9 mouse cellular contexts compared by ENCODE assay signal in genomic region chr5:97128242-97129226, GRCm38 (mm10). TPM values are rescaled to one million over a fixed set of nuclear protein-coding genes. Genes with fewer than 3 reads are reported as not detected.
DNase-seq lines count a peak whose midpoint lies in the region; ATAC-seq and TF ChIP-seq lines count a peak whose summit lies in the region.
"Had no signal": no experiment of that assay in that cellular context is flagged by ENCODE, and none has a peak within 500 bp of the region (broad histone marks: within the 10 kb centered on the region; RNA-seq: fewer than 3 reads in every experiment).

No protein-coding gene starts in this region.

- peak; percentile 92 for TF ChIP-seq CTCF in layer of hippocampus, adult 2 months (conservative IDR thresholded peaks at IDR 0.05)

- H3K4me2 ChIP-seq in heart, embryonic 12.5 days = 0 out of 2 replicates have a peak overlapping the region, but pooled peaks have one; percentile 21
- H3K4me2 ChIP-seq in embryonic facial prominence, embryonic 11.5 days (ENCODE audit: low read depth, low read length) = no peak overlapping the region
- H3K4me2 ChIP-seq in heart, embryonic 16.5 days (ENCODE audit: low read depth, low read length) = peak overlapping the region; percentile 29

- intact Hi-C loops in heart, postnatal 25 days (cut with DNase I) = loop anchor here (5.0 to 10.0 kb wide), 4 partner anchors 806 to 1739 kb away; no protein-coding TSS in a partner anchor

- no peak for ATAC-seq in heart, embryonic 12.5 days (ENCODE audit: insufficient number of reproducible peaks, low FRiP score)
- ATAC-seq in embryonic facial prominence, embryonic 11.5 days (replicated peaks; ENCODE audit: insufficient number of reproducible peaks, low FRiP score, low TSS enrichment, low read depth) = no peak
- ATAC-seq in heart, embryonic 16.5 days (replicated peaks; ENCODE audit: extremely low read depth, insufficient read depth, low FRiP score) = no peak

- no peaks in the 10 kb centered on the region for H3K4me1 ChIP-seq in heart, embryonic 12.5 days (replicated peaks)
- H3K4me1 ChIP-seq in embryonic facial prominence, embryonic 11.5 days (ENCODE audit: control insufficient read depth, insufficient read depth, low read length) = no peaks in the 10 kb centered on the region
- no peaks in the 10 kb centered on the region for H3K4me1 ChIP-seq in heart, embryonic 16.5 days (ENCODE audit: control insufficient read depth, insufficient read depth, low read length)

- DNase-seq in heart, postnatal 25 days (ENCODE audit: low spot score) = no peak
- peak; percentile 34 for DNase-seq in adrenal gland, postnatal 25 days
- peak; percentile 79 for DNase-seq in embryonic facial prominence, embryonic 11.5 days (ENCODE audit: low spot score)
- peak; percentile 63 to 74 for DNase-seq in layer of hippocampus, adult 2 months (ENCODE audit: low spot score in 2 of 2)
- peak; percentile 74 for DNase-seq in lung, postnatal 10 days
- peak; percentile 88 for DNase-seq in retina, postnatal 1 day

- 49% methylated on average over 21 of the region's 21 CpGs for WGBS in heart, embryonic 12.5 days
- WGBS in embryonic facial prominence, embryonic 11.5 days = 56% methylated on average over 21 of the region's 21 CpGs
- 44% methylated on average over 21 of the region's 21 CpGs for WGBS in heart, embryonic 16.5 days

- H3K4me3 ChIP-seq in heart, embryonic 12.5 days = no peak overlapping the region
- no peak overlapping the region for H3K4me3 ChIP-seq in embryonic facial prominence, embryonic 11.5 days (ENCODE audit: low read depth, low read length)
- H3K4me3 ChIP-seq in heart, embryonic 16.5 days (ENCODE audit: low read length) = peak overlapping the region; percentile 3; the same call in 1 of the 2 replicates
- H3K4me3 ChIP-seq in layer of hippocampus, adult 2 months = no peak overlapping the region
- H3K4me3 ChIP-seq: myocyte had no signal

- no peaks in the 10 kb centered on the region for H3K9me3 ChIP-seq in heart, embryonic 12.5 days (replicated peaks)
- H3K9me3 ChIP-seq in embryonic facial prominence, embryonic 11.5 days (replicated peaks; ENCODE audit: control insufficient read depth, low read length) = no peaks in the 10 kb centered on the region
- H3K9me3 ChIP-seq in heart, embryonic 16.5 days (replicated peaks; ENCODE audit: control insufficient read depth, low read length) = no peaks in the 10 kb centered on the region

- H3K27ac ChIP-seq in heart, embryonic 12.5 days (ENCODE audit: poor library complexity, severe bottlenecking) = no peak overlapping the region
- H3K27ac ChIP-seq in embryonic facial prominence, embryonic 11.5 days (replicated peaks; ENCODE audit: low read depth, low read length) = no peak overlapping the region
- H3K27ac ChIP-seq in heart, embryonic 16.5 days (ENCODE audit: low read length) = no peak overlapping the region
- 0 out of 2 replicates have a peak overlapping the region, but pooled peaks have one; percentile 18 for H3K27ac ChIP-seq in layer of hippocampus, adult 2 months

- H3K27me3 ChIP-seq in heart, embryonic 12.5 days (replicated peaks) = 0 out of 2 replicates have a peak, but pooled peaks cover 5% of the 10 kb centered on the region
- no peaks in the 10 kb centered on the region for H3K27me3 ChIP-seq in embryonic facial prominence, embryonic 11.5 days (ENCODE audit: control insufficient read depth, insufficient read depth, low read length)
- H3K27me3 ChIP-seq in heart, embryonic 16.5 days (ENCODE audit: control insufficient read depth, insufficient read depth, low read length) = peaks cover 7% of the 10 kb centered on the region

- H3K36me3 ChIP-seq in heart, embryonic 12.5 days = no peaks in the 10 kb centered on the region
- H3K36me3 ChIP-seq in embryonic facial prominence, embryonic 11.5 days (replicated peaks; ENCODE audit: control insufficient read depth, insufficient read depth, low read depth, low read length) = no peaks in the 10 kb centered on the region
- H3K36me3 ChIP-seq in heart, embryonic 16.5 days (ENCODE audit: control insufficient read depth, insufficient read depth) = no peaks in the 10 kb centered on the region

- H3K9ac ChIP-seq in heart, embryonic 12.5 days = no peak overlapping the region
- H3K9ac ChIP-seq in embryonic facial prominence, embryonic 11.5 days (replicated peaks; ENCODE audit: low read length) = no peak overlapping the region
- no peak overlapping the region for H3K9ac ChIP-seq in heart, embryonic 16.5 days (ENCODE audit: low read length)

RNA-seq across cellular contexts. Expression of gene Paqr3, which starts 17.1 kb away (rescaled TPM):
- 1.9 and 2.5 TPM in 2 replicates for polyA plus RNA-seq in heart, embryonic 12.5 days (2016; fragmentation: Nextera tagmentation; extraction: Ambion mirVana)
- total RNA-seq in heart, postnatal 25 days (2021) = 1 to 10 TPM; 2.3 to 2.8 TPM
- total RNA-seq in adrenal gland, postnatal 25 days (2021) = 3.6 and 4.3 TPM in 2 replicates
- 9.3 and 10.4 TPM in 2 replicates for polyA plus RNA-seq in embryonic facial prominence, embryonic 11.5 days (2014; fragmentation: Nextera tagmentation; extraction: Ambion mirVana)
- 1.3 and 1.6 TPM in 2 replicates for polyA plus RNA-seq in heart, embryonic 16.5 days (2015; fragmentation: Nextera tagmentation; extraction: Ambion mirVana)
- 10 to 100 TPM; 29.8 to 31.8 TPM for total RNA-seq in layer of hippocampus, adult 2 months (2021)
